Mouse (Mus musculus) heart, postnatal 10 days (tissue): ENCODE results near the gene Gm49711. TPM values are rescaled to one million over a fixed set of nuclear protein-coding genes. Genes with fewer than 3 reads are reported as not detected.

Experiments
- DNase-seq, 2 experiments: peaks; one replicate each; pipeline ENCODE4 v3.0.0; 2021
- intact Hi-C: fragments of 180-260 bp; cut with DNase I; formaldehyde crosslinking; loops from one replicate; pipeline ENCODE4 v1.15.1; 2025
- total RNA-seq, 2 experiments: library from RNA; stranded (reverse); gene quantifications; 2 replicates each; pipeline ENCODE4 v1.2.3; 2021

Gm49711 gene
- total RNA-seq, 2 experiments from 2014 or later = not detected

DNA sequence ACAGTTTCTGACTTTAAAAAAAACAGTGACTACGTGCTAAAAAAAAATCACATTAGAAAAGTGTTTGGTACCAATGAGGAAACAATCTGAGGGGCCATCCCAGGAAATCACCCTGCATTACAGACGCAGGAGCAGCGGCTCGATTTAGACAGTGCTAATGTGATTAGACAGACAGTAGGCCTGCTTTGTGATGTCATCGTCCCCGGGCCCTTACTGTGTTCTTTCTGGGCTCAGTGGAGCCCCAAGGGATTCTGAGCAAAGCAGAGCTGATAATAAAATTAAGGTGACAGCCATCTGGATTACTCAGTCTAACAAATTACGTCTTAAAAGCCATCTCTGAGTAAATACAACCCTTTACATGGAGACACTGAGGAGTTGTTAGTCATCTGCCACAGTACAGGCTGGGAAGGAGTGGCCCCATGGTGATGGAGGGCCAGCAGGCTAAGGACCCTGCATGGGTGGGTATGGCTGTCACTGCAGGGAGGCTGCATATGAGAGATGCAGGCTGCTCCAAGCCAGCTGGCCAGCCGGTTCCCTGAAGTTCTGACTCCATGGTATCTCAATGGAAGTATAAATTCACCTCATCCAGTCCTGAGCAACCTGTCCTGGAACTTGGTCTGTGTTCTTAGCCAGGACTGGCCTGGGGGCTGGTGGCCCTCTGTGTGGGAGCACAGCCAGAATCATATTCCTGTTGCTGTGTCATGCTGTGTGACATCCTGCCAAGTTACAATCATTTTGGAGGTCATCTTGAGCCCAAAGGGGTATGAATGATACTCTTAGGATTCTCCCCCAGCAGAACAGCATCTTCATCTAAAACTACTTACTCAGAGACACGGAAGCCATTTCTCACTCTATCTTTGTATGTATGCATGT, 59.5 kb downstream of the Gm49711 start:
- DNase-seq = peak; percentile 19 to 25
- intact Hi-C loops = no loop called here

DNA sequence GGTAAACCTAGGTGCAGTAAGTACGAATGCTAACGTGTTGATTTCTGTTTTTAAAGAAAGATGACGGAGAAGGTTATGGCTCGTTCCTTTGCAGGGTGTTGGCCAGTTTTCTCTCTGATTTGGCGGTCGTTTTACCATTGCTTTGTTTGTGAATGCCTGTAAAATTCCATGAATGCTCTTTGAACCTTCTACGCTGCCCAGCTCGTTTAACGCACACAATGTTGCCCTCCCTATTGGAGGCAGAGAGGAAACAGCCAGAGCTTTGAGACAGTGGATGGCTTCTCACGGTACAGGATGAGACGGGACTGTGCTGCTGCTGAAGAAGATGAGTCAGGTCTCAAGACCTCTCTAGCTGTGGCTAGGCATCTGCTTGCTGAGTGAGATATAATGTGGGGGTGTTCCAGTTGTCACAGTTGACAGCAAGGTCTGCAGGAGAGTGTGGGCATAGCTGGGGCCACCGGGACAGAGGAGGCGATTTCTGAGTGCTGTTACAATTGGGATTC, 60.9 kb downstream of the Gm49711 start:
- intact Hi-C loops = no loop called here
- DNase-seq = no peak

DNA sequence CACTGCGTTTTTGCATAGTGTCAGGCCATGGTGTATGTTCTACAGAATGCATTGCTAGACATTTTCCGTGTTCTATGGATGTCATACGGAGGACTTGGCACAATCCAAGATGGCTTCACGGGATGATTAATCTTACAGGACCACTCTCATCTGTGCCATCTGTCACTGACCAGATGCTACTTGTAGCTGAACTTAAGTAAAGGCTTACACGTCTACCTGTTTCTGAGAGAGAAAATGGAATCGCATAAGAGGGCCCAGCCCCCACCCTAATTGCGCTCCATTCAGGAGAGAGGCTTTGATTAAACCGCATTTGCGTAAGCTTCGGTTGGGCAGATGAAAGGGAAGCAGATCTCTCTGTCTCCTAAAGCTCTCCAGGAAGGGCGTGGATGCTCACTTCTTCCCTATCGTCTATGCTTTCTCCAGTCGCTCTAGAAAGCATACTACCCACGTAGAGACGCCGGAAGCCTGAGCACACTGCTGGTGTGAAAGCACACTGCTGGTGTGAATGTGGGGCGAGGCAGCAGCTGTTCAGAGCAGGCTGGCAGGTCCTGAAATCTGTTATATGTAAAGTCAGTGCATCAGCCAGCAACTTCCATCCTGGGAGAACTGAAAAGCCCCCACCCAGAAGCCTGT, 62.9 kb downstream of the Gm49711 start:
- DNase-seq = no peak
- intact Hi-C loops = no loop called here

DNA sequence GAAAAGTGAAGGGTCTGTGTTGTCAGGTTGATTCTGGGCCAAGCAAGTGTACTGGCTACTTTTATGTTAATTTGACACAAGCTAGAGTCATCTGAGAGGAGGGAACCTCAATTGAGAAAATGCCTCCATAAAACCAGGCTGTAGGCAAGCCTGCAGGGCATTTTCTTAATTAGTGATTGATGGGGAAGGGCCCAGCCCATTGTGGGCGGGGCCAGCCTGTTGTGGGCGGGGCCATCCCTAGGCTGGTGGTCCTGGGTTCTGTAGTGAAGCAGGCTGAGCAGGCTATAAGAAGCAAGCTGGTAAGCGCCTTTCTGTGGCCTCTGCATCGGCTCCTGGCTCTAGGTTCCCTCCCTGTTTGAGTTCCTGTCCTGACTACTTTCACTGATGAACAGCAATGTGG, 69.1 kb downstream of the Gm49711 start:
- intact Hi-C loops = no loop called here
- DNase-seq = no peak

DNA sequence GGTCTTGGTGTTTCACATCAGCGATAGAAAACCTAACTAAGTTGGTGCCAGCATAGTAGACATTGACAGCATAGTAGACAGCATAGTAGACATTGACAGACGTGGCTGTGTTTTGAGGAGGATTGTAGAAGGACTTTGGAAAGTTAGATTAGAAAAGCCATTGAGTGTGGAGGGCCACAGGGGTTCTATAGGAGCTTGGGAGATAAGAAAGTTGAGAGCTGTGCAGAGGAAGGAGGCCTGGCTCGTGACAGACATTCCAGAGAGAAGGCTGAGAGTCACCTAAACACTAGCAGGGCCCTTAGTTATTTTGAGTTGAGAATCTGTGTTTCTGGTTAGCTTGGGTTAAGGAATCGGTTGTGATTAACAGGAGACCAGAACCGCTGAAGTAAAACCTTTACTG, 69.5 kb downstream of the Gm49711 start:
- DNase-seq = no peak
- intact Hi-C loops = no loop called here

DNA sequence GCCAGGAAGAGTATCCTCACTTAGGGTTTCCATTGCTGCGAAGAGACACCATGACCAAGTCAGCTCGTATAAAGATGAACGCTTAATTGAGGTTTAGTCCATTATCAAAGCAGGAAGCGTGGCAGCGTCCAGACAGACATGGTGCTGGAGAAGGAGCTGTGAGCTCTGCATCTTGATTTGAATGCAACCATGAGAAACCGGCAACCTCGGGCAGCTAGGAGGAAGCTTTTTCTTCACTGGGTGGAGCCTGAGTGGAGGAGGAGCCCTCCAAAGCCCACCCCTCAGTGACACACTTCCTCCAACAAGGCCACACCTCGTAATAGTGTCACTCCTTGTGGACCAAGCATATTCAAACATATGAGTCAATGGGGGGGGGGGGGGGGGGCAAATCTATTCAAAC, 71.7 kb downstream of the Gm49711 start:
- DNase-seq = no peak
- intact Hi-C loops = no loop called here

DNA sequence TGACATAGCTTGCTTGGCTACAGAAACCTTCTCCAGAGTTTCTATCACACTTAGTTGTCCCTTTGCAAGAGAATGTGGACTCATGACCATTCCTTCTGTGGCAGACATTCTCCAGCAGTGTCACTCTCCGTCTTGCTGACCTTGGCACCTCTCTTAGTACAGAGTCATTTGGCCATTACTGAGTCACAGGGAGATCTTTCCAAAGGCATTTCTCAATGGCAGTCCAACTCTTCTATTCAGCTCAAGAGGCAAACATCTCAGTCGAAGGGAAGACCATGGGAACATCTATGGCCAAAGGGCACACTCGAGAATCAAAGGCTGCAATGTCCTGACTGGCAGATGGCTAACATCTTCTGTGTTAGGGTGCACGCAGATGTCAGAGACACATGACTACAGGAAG, 74.4 kb downstream of the Gm49711 start:
- intact Hi-C loops = no loop called here
- no peak for DNase-seq

DNA sequence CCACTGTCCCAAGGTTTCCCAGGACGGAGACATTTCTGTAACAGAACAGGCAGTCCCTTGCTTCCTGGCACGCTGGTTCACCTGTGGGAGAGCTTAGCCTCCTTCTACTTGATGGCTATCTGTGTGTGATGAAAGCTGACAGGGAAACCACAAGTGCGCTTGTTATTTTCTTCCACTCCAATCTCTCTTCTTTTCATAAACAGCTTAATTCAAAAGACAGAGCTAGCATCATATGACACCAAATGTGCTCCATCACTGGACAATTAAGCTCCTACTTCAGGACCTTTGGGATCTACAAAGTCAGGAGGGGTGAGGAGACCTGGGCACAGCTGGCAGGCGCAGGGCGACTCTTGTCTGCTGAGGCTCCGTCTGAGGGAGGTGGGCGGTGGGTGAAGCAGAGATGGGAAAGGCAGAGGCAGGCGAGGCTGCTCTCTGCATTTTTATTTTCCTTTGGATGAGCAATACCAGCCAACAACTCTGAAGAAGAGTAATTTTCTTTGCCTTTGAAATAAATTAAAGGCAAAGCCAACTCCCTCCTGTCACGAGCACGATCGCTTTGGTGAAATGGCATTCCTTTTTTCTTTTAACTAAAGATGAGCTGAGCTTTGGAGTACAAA, 76.1 kb downstream of the Gm49711 start:
- intact Hi-C loops = no loop called here

DNA sequence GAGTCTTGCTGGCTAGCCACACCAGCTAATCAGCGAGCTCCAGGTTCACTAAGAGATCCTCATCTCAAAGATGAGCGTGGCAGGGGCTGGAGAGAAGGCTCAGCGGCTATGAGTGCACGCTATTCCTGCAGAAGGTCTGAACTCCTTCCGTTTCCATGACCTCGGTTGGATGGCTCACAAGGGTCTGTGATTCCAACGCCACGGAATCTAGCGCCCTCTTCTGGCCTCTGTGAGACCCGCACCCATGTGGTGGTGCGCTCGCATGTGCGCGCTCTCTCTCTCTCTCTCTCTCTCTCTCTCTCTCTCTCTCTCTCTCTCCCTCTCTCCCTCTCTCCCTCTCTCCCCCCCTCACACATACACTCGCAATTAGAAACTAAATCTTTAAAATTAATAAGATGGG, 78.2 kb downstream of the Gm49711 start:
- intact Hi-C loops = no loop called here
- DNase-seq = no peak

More for the DNA sequence above, 76.1 kb downstream of the Gm49711 start:
- no peak for DNase-seq

DNA sequence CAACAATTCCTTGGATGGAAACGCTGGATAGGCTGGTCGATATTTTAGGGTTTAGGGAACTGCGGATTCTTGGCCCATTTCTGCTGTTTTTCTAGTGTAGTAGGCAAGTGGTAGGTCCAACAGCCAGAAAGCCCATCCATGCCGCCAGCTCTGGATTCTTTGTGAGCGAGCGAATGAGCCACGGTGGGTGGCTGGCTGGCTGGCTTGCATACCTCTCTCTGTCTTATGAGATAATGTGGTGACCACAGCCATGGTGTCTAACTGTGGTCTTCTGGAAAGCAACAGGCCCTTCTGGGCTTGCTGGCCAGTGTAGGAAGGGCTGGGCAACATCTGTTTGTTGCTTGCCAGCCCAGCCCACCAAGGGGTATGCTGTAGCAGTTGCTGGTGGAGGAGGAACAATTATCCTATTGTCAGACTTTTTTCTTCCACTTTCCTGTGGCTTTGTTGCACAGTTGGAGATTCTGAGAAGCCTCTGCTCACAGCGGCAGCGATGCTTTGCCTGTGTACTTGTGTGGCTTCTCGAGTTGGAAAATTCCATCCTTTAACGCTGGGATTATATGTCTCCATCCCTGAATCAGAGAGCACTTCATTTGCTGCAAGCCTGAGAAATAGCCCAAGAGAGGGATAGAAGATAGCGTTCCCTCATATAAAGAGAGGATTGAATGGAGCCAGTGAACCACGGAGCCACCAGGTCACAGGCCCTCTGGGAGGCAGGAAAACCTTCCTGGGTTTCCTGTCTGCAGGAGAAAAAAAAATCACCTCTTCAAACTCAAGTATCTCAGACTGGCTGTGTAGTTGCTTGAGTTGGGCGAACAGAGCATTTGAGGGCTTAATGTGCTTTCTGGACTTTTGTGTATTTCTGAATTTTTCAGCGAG, 81.5 kb downstream of the Gm49711 start:
- DNase-seq = no peak
- intact Hi-C loops = no loop called here

DNA sequence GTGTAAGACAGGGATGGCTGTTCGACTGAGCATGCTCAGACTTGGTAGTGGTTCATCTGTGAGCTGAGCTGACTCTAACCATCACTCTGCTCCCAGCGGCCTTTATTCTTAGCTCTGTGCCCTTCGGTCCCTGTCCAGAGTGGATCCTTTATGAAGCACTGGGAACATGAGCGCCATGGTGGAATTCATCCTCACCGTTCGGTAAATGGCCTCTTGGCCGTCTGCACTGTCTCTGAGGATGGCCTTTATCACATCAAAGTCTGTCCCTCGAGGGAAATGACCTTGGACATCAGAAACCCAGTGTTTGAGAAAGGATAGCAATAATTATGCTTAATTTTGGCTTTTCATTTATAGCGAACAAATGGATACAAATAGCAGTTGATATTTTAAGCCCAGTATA, 82.2 kb downstream of the Gm49711 start:
- intact Hi-C loops = no loop called here
- DNase-seq = no peak

DNA sequence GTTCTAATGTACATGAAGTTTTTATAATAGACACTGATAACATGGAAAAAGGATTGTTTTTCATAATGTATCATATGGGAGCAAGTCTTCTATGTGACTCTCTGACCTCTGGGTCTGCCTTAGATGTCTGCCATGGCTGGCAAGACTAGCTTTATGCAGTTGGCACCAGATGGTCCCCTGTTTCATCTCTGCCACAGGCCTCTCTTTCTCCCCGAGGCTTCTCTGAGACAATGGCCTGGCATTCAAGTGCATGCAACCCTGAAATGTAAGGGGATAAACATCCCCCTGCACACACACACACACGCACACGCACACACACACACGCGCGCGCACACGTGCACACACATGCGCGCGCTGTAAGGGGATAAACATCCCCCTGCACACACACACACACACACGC, 82.9 kb downstream of the Gm49711 start:
- intact Hi-C loops = no loop called here
- no peak for DNase-seq

DNA sequence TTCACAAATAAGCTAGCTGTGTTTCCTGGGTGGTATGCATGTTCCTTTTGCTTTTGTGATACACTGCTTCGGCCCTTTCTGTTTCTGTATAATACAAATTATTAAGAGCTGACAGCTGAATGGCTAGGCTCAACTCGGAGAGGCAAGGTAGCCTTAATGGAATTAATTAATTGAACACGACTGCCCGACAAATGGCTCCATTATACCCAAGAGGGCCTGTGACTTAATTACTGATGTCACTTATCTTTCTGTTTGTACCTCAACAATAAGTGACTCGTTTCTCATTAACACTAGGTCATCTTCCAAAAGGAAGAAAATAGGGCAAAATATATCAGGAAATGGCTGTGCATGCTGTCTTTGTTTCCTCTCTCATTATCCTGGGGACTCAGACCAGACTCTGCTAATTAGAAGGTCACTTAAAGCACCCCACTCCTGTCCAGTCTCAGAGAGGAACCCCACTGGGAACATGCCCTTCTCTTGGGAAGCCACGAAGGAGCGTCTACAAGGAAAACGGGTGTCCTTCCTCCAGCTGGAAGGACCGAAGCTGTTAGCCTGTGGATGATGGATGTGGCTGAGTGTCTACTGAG, 84.4 kb downstream of the Gm49711 start:
- intact Hi-C loops = no loop called here
- DNase-seq = no peak

DNA sequence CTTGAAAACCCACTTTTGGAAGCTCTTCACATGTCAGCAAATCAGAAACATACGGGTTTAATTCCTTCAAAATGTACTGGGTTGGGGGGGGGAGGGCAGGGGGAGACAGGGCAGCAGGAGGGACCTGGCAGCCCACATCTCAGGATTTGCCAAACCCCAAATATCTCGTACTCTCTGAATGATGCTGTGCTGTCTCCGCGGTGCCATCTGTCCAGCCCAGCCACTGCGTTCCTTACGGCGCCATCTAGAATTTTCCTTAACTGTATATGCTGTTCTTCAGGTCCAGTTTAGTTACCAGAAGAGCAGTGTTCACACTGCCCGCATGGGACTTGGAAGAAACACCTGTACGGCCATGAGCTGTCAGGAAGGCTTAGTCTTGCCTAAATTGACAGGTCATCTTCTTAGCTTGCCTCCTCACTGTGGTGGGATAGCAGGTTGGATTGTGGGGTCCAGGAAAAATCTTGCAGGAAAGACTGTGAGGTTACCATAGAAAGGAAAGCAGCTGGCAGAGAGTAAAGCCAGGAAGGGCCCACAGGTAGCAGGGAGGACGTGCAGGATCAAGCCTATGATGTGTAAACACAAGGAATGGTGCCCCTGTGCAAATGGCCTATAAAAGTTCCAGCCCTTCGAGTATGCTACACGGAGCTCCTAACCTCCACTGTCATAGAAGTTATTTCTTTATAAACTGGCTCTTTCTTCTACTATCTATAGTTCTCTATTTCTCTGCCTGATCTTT, 89.7 kb downstream of the Gm49711 start:
- no peak for DNase-seq
- intact Hi-C loops = no loop called here

DNA sequence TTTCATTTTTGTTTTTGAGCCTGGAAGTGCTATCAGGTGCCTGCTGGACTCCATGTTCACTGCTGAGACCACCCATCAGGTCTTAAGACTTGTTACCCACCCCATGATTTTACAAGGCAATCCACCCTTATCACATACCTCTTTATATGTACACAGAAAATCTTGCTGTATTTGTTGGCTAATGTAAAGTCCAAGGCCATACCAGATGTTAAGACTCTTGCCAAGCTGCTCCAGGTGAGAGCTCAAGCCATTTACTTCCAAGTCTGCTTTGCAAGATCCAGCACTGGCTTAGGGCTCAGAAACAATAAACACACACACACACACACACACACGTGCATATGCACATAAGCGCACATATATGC, 90.2 kb downstream of the Gm49711 start:
- intact Hi-C loops = no loop called here
- DNase-seq = no peak

DNA sequence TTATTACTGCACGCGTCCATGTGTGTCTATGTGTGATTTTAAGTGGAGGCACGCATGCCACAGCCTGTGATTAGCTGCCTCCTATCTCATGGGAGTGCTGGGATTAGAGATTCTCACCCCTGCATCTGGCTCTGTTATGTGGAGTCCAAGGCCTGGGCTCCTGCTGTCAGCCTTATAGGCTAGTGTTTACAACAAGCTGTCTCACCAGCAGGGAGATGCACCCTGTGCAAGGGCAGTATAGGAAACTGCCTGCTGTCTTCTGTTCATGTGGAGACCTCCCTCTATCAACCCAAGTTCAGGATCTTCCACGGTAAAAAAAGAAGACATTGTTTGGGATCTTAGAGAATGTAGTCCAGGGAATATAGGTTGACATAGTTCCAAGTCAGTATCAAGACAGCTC, 92.9 kb downstream of the Gm49711 start:
- DNase-seq = no peak
- intact Hi-C loops = no loop called here

DNA sequence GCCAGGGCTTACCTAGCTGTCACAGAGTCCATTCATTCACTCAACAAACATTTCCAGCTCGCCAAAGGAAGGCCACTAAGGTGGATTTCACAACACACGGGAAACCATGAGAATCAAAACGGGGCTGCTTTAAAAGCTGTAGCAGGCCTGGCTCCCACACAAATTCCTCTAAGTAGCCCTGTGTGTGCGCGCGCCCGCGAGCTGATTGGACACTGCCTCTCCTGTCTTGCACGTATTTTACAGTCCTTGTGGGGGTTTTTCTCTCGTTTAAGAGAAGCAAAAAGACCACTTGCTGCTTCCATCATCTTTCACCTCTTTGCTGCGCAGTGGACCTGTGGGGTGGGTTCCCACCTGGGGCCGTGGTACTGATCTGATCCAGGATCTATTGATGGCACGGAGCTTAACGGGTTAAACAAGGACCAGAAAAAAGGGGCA, 99.9 kb downstream of the Gm49711 start:
- peak; percentile 15 to 49 for DNase-seq
- intact Hi-C loops = no loop called here

DNA sequence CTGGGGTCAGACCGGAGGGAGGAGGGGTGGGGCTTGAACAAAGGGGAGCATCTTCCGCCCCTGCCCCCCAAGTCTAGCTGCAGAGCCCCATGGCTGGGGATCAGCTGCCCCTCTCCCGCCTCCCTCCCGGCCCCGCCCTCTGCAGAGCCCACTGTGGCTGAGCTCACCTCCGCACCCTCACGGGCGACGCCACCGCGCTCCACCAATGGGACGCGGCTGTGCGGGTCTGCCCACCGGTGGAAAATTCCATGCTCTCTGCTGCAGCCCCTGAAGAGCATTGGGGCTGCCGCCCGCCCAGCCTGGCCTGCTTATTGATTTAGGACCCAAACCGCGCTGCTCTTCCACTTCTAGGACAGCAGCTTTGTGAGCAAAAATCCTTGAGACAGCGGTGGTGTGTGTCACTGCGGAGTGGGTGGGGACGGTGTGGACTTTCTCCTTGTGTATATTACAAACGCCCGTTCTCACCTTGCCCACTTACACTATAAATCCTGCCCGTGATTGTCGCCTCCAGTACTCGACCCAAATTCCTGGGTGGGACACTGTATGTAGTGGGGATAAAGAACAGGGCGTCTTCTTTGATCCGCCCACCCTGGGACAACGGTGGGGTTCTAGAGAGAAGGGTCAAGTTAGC, 100.5 kb downstream of the Gm49711 start:
- peak; percentile 46 to 56 for DNase-seq
- intact Hi-C loops = no loop called here

DNA sequence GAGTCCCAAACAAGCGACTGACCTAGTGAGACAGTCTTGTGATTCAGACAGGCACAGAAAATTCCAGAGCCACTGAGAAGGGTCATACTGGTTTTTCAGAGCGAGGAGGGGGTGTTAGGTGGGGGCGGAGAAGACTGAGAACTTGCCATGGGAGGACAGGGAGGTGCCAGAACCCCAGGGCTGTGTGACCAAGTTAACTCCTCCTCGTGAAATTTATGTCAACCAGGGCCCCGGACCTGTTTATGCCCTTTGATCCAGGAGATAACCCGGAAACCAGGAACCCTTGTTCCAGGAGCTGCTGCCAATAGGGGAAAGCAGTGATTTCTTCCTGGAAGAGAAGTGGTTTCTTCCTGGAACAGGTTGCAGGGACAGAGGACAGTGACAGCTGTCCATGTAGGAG, 101.0 kb downstream of the Gm49711 start:
- DNase-seq = no peak
- intact Hi-C loops = no loop called here
